Mouse (Mus musculus): ENCODE results near the gene Selenos. TPM values are rescaled to one million over a fixed set of nuclear protein-coding genes. Genes with fewer than 3 reads are reported as not detected.

The Selenos gene
- polyA plus RNA-seq (2015; fragmentation: Nextera tagmentation; extraction: Ambion mirVana): 92.0 and 93.1 TPM in 2 replicates

DNA sequence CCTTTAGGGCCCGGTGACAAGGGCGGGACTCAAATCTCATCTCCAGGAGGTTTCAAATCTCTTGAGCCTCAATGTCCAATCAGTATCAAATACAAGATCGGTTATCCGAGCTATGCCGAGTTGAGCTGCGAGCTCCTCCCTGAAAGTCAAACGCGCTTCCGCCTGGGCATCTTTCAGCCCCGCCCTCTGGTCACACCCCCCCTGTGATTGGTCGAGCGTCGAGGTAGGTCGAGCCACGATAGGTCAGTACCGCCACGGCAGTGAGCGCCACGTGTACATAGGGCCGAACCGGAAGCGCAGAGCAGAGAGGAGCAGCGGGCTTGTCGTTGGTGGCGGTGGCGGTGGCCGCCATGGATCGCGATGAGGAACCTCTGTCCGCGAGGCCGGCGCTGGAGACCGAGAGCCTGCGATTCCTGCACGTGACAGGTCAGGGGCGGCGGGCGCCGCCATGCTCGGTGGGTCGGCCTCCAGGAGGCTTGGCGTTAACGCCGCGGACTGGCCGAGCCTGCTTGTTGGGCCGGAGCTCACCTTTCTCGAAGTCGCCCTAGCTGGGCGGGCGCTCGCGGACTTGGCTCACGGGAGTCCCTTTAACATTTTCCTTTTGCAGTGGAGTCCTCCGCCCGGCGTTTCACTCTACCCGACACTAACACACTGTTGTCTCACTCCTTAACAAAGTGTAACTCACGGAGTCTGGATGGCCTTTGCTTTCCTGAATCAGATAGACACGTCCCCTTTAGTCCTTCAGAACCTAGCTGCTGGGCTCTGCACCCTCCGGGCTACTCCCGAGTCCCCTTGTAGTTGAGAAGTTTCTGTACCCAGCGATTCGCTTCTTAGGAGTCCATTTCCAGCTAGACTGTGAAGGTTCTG is at the start of gene Selenos:
Gene Selenos (plus strand): TSS at position 286 of the 867 bp plus-strand sequence.
- H3K4me2 ChIP-seq: peak within 1 kb of the TSS; percentile 59
- H3K4me3 ChIP-seq (replicated peaks): peak within 1 kb of the TSS; percentile 70
- H3K36me3 ChIP-seq: peaks cover 42% of the 10 kb centered on the region
- H3K27ac ChIP-seq (replicated peaks): peak within 1 kb of the TSS; percentile 82
- peak within 1 kb of the TSS; percentile 69 for H3K9ac ChIP-seq (replicated peaks)
- H3K27me3 ChIP-seq (replicated peaks): no peaks in the 10 kb centered on the region
- no peaks in the 10 kb centered on the region for H3K9me3 ChIP-seq (replicated peaks)
- WGBS: under 1% methylated on average over 65 of the region's 65 CpGs
- ATAC-seq (ENCODE audit: low FRiP score): peak; percentile 100
- H3K4me1 ChIP-seq: peaks cover 26% of the 10 kb centered on the region

GRCm38 (mm10) chr7:66036809-66037208 is 42.6 kb upstream of the Selenos start:
- 32% methylated on average over 8 of the region's 8 CpGs for WGBS
- Histone ChIP-seq H3K9ac (replicated peaks) (no peak overlapping the region), H3K27ac (replicated peaks) (0 out of 2 replicates have a peak overlapping the region, but pooled peaks have one; percentile 2), H3K4me2 (no peak overlapping the region), H3K4me1 (peaks cover 37% of the 10 kb centered on the region), H3K27me3 (replicated peaks) (0 out of 2 replicates have a peak, but pooled peaks cover 3% of the 10 kb centered on the region), H3K4me3 (replicated peaks) (no peak overlapping the region), H3K9me3 (replicated peaks) (no peaks in the 10 kb centered on the region), H3K36me3 (no peaks in the 10 kb centered on the region)
- ATAC-seq (ENCODE audit: low FRiP score): peak; percentile 42; the same call in 1 of the 2 replicates

DNA sequence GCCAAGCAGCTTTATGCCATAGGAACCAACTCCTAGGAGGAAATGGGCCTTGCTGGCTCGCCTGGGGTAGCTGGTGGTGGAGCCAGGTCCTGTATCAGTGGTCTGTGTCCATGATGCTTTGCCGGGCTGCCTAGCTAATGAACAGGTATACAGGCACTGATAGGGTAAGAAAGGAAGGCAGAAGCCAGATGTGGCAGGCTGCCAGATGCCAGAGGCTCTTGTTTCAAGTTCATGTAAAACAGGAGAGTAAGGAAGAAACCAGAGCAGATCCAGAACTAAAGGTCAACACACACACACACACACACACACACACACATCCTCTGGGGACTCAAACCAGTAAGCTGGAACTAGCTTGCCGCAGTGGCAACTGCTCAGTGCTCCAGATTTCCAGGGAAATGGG is 41.2 kb upstream of the Selenos start:
- 64% methylated on average over 3 of the region's 3 CpGs for WGBS
- Histone ChIP-seq H3K9ac (replicated peaks) (no peak overlapping the region), H3K4me1 (peaks cover 37% of the 10 kb centered on the region), H3K27me3 (replicated peaks) (0 out of 2 replicates have a peak, but pooled peaks cover 3% of the 10 kb centered on the region), H3K9me3 (replicated peaks) (no peaks in the 10 kb centered on the region), H3K36me3 (no peaks in the 10 kb centered on the region), H3K4me3 (replicated peaks) (no peak overlapping the region), H3K4me2 (no peak overlapping the region), H3K27ac (replicated peaks) (no peak overlapping the region)
- no peak for ATAC-seq (ENCODE audit: low FRiP score)

- Histone ChIP-seq H3K27me3 (replicated peaks) (0 out of 2 replicates have a peak, but pooled peaks cover 3% of the 10 kb centered on the region), H3K9me3 (replicated peaks) (no peaks in the 10 kb centered on the region), H3K36me3 (no peaks in the 10 kb centered on the region), H3K27ac (replicated peaks) (peak overlapping the region; percentile 48; the same call in 1 of the 2 replicates), H3K9ac (replicated peaks) (no peak overlapping the region), H3K4me3 (replicated peaks) (no peak overlapping the region), H3K4me2 (no peak overlapping the region), H3K4me1 (peaks cover 40% of the 10 kb centered on the region)
- ATAC-seq (ENCODE audit: low FRiP score): no peak
- 67% methylated on average over 11 of the region's 11 CpGs for WGBS
Measured at GRCm38 (mm10) chr7:66038730-66039129, 40.7 kb upstream of the Selenos start.

- Histone ChIP-seq H3K27me3 (replicated peaks) (no peaks in the 10 kb centered on the region), H3K36me3 (no peaks in the 10 kb centered on the region), H3K9ac (replicated peaks) (no peak overlapping the region), H3K9me3 (replicated peaks) (no peaks in the 10 kb centered on the region), H3K4me3 (replicated peaks) (no peak overlapping the region), H3K4me2 (peak overlapping the region; percentile 26), H3K27ac (replicated peaks) (peak overlapping the region; percentile 28; the same call in 1 of the 2 replicates), H3K4me1 (peaks cover 55% of the 10 kb centered on the region)
- ATAC-seq (ENCODE audit: low FRiP score): no peak
- WGBS: 60% methylated on average over 18 of the region's 18 CpGs
Measured at GRCm38 (mm10) chr7:66040026-66040814, 39.2 kb upstream of the Selenos start.

DNA sequence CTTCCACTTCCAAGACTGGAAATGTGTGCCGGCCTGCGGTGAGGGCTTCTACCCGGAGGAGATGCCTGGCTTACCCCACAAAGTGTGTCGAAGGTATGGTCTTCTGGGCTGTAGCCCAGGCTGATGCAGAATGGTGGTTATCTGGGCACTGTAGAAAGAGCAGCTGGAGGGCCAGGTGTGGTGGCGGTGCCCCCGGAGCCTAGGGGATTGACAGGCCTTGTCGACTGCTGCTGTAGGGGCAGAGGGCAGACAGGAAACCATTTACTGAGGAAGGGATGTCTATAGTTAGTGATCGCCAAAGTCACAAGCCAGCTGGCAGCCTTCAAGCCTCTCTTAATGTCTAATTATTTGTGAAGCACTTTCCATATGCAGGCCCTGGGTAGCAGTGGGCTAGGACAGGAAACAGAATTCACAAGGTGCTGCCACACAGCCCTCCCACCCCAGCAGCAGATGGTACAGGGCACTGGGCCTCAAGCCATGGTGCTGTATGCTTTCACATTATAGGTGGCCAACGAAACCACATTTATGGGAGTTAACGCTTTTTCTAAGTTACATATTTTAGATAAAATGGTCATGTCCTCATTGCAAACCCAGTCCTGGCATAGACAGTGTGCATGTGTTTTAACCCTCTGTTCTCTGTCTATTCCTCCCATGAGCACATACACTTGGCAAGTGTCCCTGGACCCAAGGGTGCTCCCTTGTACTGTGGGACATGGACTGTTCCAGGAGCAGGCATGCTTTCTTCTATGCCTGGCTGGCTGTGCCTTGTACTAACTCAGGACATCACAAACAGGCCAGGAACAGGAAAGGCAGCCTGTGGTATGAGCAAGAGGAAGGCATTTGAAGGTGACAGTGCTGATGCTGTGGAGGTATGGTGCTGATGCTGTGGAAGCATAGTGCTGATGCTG is 35.6 kb upstream of the Selenos start, which contains the start of gene Gm45213:
Gene Gm45213 (plus strand): TSS at position 51 of the 908 bp plus-strand sequence.
- Histone ChIP-seq H3K9ac (replicated peaks) (no peak within 1 kb of the TSS), H3K27ac (replicated peaks) (peak within 1 kb of the TSS; percentile 49), H3K4me1 (peaks cover 58% of the 10 kb centered on the region), H3K4me2 (no peak within 1 kb of the TSS), H3K9me3 (replicated peaks) (no peaks in the 10 kb centered on the region), H3K27me3 (replicated peaks) (no peaks in the 10 kb centered on the region), H3K36me3 (no peaks in the 10 kb centered on the region), H3K4me3 (replicated peaks) (no peak within 1 kb of the TSS)
- no peak for ATAC-seq (ENCODE audit: low FRiP score)
- WGBS: 62% methylated on average over 10 of the region's 10 CpGs

- WGBS: 24% methylated on average over 9 of the region's 9 CpGs
- Histone ChIP-seq H3K36me3 (no peaks in the 10 kb centered on the region), H3K4me1 (peaks cover 50% of the 10 kb centered on the region), H3K9me3 (replicated peaks) (no peaks in the 10 kb centered on the region), H3K4me3 (replicated peaks) (no peak overlapping the region), H3K27me3 (replicated peaks) (no peaks in the 10 kb centered on the region), H3K27ac (replicated peaks) (peak overlapping the region; percentile 49; the same call in 1 of the 2 replicates), H3K9ac (replicated peaks) (no peak overlapping the region), H3K4me2 (no peak overlapping the region)
- ATAC-seq (ENCODE audit: low FRiP score): peak; percentile 43
Measured at GRCm38 (mm10) chr7:66044617-66045016, 34.8 kb upstream of the Selenos start.

DNA sequence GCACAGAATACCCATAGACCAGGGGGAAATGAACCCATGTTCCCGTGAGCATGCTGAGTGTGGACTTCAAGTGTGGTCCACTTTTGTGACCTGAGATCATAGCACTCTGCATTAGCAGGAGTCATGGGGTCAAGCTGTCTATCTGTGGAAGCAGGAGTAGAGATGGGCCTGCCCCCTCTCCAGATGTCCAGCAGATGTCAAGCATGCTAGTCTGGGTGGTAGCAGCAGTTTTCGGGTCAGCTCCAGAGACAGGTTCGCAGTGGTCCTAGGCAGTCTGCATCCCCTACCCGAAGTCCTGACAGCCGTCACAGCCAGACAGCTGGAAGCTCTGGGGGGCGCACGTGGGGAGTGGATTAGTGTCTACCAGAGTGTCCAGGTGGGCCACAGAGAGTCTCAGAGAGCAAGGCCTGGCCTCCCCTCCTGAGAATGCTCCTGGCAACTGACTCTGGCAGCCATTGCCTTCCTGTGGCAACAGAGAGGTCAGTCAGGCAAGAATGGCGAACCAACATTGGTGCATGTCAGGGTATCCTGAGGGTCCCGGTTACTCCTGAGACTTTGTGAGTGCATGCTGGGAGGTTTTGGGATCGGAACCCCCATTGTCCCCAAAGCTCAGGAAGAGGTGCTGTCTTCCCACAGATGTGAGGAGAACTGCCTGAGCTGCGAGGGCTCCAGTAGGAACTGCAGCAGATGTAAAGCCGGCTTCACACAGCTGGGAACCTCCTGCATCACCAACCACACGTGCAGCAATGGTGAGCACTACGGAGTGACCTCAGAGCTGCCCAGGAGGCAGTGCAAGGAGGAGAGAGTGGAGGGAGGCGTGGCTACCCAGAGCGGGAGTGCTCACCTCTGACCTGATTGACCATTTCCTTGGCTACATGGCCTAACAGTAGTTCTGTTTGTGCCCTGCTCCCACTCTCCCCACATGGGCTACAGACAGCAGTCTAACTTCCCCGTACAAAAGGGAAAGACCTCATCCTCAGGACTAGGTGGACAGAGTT is 32.2 kb upstream of the Selenos start:
- Histone ChIP-seq H3K4me2 (no peak overlapping the region), H3K9me3 (replicated peaks) (no peaks in the 10 kb centered on the region), H3K4me1 (peaks cover 40% of the 10 kb centered on the region), H3K36me3 (no peaks in the 10 kb centered on the region), H3K4me3 (replicated peaks) (no peak overlapping the region), H3K9ac (replicated peaks) (no peak overlapping the region), H3K27ac (replicated peaks) (no peak overlapping the region), H3K27me3 (replicated peaks) (no peaks in the 10 kb centered on the region)
- WGBS: 65% methylated on average over 17 of the region's 17 CpGs
- no peak for ATAC-seq (ENCODE audit: low FRiP score)

DNA sequence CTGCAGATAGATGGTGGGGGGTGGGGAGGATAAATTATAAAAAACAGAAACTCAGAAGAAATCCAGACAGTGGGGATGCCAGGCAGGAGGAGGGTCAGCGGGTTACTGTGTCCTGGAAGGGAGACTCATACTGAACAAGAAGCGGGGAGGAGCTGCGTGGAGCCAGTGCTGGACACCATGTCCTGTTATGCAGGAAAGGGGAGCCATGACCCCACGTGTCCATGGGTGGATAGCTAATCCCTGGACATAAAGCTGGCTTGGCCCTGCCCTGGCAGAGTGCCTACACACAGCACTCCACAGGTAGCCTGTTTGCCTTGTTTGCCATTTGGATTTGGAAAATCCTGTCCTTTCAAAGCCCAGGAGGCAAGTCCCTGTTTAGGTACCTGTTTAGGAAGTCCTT is 31.5 kb upstream of the Selenos start:
- no peaks in the 10 kb centered on the region for H3K27me3 ChIP-seq (replicated peaks)
- H3K4me1 ChIP-seq: peaks cover 40% of the 10 kb centered on the region
- no peak for ATAC-seq (ENCODE audit: low FRiP score)

More for the DNA sequence above, 31.5 kb upstream of the Selenos start:
- Histone ChIP-seq H3K36me3 (no peaks in the 10 kb centered on the region), H3K4me3 (replicated peaks) (no peak overlapping the region), H3K27ac (replicated peaks) (no peak overlapping the region), H3K9ac (replicated peaks) (no peak overlapping the region), H3K4me2 (no peak overlapping the region), H3K9me3 (replicated peaks) (no peaks in the 10 kb centered on the region)
- WGBS: 82% methylated on average over 4 of the region's 4 CpGs
